Mouse (Mus musculus) olfactory bulb, adult 2 months (tissue): ENCODE data around the gene Bend5.

ENCODE experiments used
- CTCF ChIP-seq: fragments of 200-500 bp; IDR thresholded peaks from 2 replicates; pipeline ENCODE4 v1.5.1; 2012; ENCODE audit warnings: low read depth, mild to moderate bottlenecking, low read length, moderate library complexity; ENCODE audit not compliant: insufficient read depth
- POLR2A ChIP-seq: fragments of 200-500 bp; IDR thresholded peaks from 2 replicates; pipeline ENCODE4 v1.6.1; 2012; ENCODE audit warnings: mild to moderate bottlenecking, low read depth, low read length, moderate library complexity; ENCODE audit not compliant: insufficient read depth

- TF ChIP-seq CTCF (no peak), POLR2A (no peak)
Measured at GRCm38 (mm10) chr4:111455621-111456020, 40.8 kb downstream of the Bend5 start.
